Mouse (Mus musculus): ENCODE measurements at regions not wholly inside any gene's neighbourhood (a gene's known extent, or its start where the extent isn't known, plus 50 kb on each side); places are given as distances from the start of the nearest gene placed in this dataset.
A peak's percentile ranks its signal among the peaks of the same experiment; 100 is the strongest.

DNA sequence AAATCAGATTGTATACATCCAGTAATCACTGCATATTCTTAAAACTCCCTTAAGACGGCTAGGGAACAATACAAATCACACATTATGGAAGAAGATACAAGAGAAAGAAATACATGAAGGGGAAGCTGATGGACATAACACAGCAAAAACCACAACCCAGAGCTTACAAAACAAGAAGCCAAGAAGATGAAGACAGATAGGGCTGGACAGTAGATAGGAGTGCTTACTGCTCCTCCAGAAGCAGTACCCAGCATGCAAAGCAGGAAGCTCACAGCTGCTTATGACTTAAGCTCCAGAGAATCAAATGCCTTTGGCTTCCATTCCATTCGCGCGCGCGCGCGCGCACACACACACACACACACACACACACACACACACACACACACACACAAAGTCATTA, 131.0 kb upstream of the Slc7a11 start:
- H3K4me1 ChIP-seq (ENCODE audit: control insufficient read depth, insufficient read depth, low read length) = no peaks in the 10 kb centered on the region
- H3K27ac ChIP-seq (ENCODE audit: insufficient read depth, low read length) = no peak overlapping the region
- DNase-seq = no peak
- H3K27me3 ChIP-seq (ENCODE audit: control insufficient read depth, insufficient read depth, low read length) = no peaks in the 10 kb centered on the region
- TF ChIP-seq CTCF (IDR thresholded peaks at IDR 0.05; ENCODE audit: borderline replicate concordance, insufficient read depth, low read depth, low read length) (no peak), POLR2A (IDR thresholded peaks at IDR 0.05; ENCODE audit: borderline replicate concordance, insufficient read depth, low read length) (no peak)
- H3K4me3 ChIP-seq (replicated peaks; ENCODE audit: insufficient read depth, low read depth, low read length) = no peak overlapping the region
- WGBS = 99% methylated on average over 9 of the region's 9 CpGs

DNA sequence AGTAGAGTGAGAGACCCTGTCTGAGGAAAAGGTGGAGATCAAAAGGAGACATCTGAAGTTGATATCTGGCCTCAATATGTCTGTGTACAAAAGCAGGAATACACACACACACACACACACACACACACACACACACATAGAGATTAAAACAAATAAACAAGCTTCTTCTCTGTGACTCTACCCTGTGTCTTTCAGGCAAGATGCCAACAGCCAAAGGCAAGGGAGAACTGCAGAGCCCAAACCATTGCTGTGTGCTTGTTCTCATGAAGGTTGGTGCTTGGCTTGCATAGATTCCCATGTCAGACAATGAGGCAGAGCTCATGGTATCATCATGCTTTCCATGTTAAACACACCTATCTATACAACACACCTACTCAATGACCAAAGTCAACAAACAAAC, 126.6 kb upstream of the Slc7a11 start:
- no peak for DNase-seq
- Histone ChIP-seq H3K27ac (ENCODE audit: insufficient read depth, low read length) (no peak overlapping the region), H3K27me3 (ENCODE audit: control insufficient read depth, insufficient read depth, low read length) (no peaks in the 10 kb centered on the region), H3K4me3 (replicated peaks; ENCODE audit: insufficient read depth, low read depth, low read length) (no peak overlapping the region), H3K4me1 (ENCODE audit: control insufficient read depth, insufficient read depth, low read length) (no peaks in the 10 kb centered on the region)
- no peak for TF ChIP-seq CTCF (IDR thresholded peaks at IDR 0.05; ENCODE audit: borderline replicate concordance, insufficient read depth, low read depth, low read length)
- TF ChIP-seq POLR2A (IDR thresholded peaks at IDR 0.05; ENCODE audit: borderline replicate concordance, insufficient read depth, low read length) = no peak

DNA sequence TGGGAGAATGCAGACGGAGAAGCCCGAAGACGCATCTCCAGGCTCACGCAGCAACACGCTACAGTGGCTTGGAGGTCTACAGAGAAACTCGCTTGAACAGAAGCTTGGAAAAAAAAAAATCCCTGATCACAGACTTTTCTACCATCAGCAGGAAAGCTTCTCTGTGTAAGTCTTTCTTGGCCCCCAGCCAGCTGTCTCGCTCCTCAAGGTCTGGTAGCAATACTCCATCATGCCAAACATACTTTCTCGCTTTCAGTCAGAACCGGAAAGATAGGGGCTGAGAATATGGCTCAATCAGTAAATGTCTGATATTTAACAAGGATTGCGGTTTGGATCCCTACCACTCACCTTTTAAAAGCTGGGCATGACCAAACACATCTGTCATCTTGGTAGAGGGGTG, 126.2 kb upstream of the Slc7a11 start:
- H3K27me3 ChIP-seq (ENCODE audit: control insufficient read depth, insufficient read depth, low read length) = no peaks in the 10 kb centered on the region
- H3K27ac ChIP-seq (ENCODE audit: insufficient read depth, low read length) = no peak overlapping the region
- no peak overlapping the region for H3K4me3 ChIP-seq (replicated peaks; ENCODE audit: insufficient read depth, low read depth, low read length)
- DNase-seq = peak in 1 of 2 experiments; percentile 3
- WGBS = 78% methylated on average over 10 of the region's 10 CpGs
- H3K4me1 ChIP-seq (ENCODE audit: control insufficient read depth, insufficient read depth, low read length) = no peaks in the 10 kb centered on the region
- TF ChIP-seq CTCF (IDR thresholded peaks at IDR 0.05; ENCODE audit: borderline replicate concordance, insufficient read depth, low read depth, low read length) = no peak
- TF ChIP-seq POLR2A (IDR thresholded peaks at IDR 0.05; ENCODE audit: borderline replicate concordance, insufficient read depth, low read length) = no peak

DNA sequence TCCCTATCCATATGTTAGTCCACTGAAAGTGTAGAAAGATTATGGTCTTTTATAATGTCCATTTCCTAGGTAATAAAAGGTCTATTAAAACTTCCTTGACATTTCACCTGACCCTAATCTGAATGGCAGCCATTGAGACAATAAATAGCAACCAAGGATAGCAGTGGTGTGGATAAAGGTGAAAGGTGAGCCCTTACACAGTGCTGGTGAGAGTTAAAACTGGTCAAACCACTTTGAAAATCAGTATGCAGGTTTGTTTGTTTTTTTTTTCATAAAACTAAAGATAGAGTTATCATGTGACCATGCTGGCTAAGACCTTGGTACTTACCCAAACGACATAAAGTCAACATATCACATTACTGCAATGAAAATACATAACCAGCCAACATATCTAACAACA, 110.7 kb upstream of the Slc7a11 start:
- TF ChIP-seq CTCF (IDR thresholded peaks at IDR 0.05; ENCODE audit: borderline replicate concordance, insufficient read depth, low read depth, low read length) (no peak), POLR2A (IDR thresholded peaks at IDR 0.05; ENCODE audit: borderline replicate concordance, insufficient read depth, low read length) (no peak)
- Histone ChIP-seq H3K27ac (ENCODE audit: insufficient read depth, low read length) (no peak overlapping the region), H3K27me3 (ENCODE audit: control insufficient read depth, insufficient read depth, low read length) (no peaks in the 10 kb centered on the region), H3K4me1 (ENCODE audit: control insufficient read depth, insufficient read depth, low read length) (no peaks in the 10 kb centered on the region), H3K4me3 (replicated peaks; ENCODE audit: insufficient read depth, low read depth, low read length) (no peak overlapping the region)
- WGBS = 60% methylated on average over 1 of the region's 1 CpGs
- DNase-seq = no peak

DNA sequence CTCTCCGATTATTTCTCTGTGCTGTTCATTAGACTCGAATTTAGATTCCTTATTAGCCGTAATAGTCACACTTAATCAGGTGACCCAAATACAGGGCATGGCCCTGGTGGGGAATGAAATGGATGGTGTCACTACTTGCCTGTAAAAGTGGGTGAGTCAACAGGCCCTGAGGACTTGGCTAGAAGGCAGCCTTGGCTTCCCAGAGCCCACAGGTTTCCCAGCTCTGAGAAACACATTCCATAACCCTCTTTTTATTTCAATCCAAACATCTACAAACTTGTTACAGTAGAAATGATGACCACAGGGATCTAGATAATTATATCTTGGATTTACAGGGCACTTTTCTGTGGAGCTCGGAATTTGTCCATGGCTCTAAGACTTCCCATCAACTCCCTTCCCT, 105.2 kb upstream of the Slc7a11 start:
- 92% methylated on average over 4 of the region's 4 CpGs for WGBS
- no peak for DNase-seq
- no peak for TF ChIP-seq POLR2A (IDR thresholded peaks at IDR 0.05; ENCODE audit: borderline replicate concordance, insufficient read depth, low read length)
- Histone ChIP-seq H3K4me3 (replicated peaks; ENCODE audit: insufficient read depth, low read depth, low read length) (no peak overlapping the region), H3K27me3 (ENCODE audit: control insufficient read depth, insufficient read depth, low read length) (no peaks in the 10 kb centered on the region), H3K27ac (ENCODE audit: insufficient read depth, low read length) (no peak overlapping the region), H3K4me1 (ENCODE audit: control insufficient read depth, insufficient read depth, low read length) (no peaks in the 10 kb centered on the region)

DNA sequence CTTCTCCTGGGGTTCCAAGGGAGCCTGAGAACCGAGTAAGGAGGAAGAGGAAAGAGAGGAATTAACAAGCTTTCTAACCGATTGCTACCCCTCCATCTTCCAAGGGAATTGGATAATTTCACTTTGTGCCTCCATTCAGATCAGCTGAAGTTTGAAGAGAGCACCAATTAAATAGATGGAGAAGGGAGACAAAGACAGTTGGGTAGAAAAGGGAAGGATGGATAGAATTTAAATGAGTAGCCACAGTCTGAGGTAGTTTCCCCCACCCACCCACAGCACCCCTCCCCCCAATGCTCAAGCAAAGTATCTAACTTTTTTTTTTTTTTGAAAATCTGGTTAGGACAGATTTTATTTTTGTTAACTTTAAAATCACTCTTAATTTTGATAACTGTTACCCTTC, 87.2 kb upstream of the Slc7a11 start:
- TF ChIP-seq CTCF (IDR thresholded peaks at IDR 0.05; ENCODE audit: borderline replicate concordance, insufficient read depth, low read depth, low read length) (no peak), POLR2A (IDR thresholded peaks at IDR 0.05; ENCODE audit: borderline replicate concordance, insufficient read depth, low read length) (no peak)
- no peak for DNase-seq
- Histone ChIP-seq H3K4me3 (replicated peaks; ENCODE audit: insufficient read depth, low read depth, low read length) (no peak overlapping the region), H3K27me3 (ENCODE audit: control insufficient read depth, insufficient read depth, low read length) (no peaks in the 10 kb centered on the region), H3K27ac (ENCODE audit: insufficient read depth, low read length) (no peak overlapping the region), H3K4me1 (ENCODE audit: control insufficient read depth, insufficient read depth, low read length) (no peaks in the 10 kb centered on the region)
- 32% methylated on average over 2 of the region's 2 CpGs for WGBS

DNA sequence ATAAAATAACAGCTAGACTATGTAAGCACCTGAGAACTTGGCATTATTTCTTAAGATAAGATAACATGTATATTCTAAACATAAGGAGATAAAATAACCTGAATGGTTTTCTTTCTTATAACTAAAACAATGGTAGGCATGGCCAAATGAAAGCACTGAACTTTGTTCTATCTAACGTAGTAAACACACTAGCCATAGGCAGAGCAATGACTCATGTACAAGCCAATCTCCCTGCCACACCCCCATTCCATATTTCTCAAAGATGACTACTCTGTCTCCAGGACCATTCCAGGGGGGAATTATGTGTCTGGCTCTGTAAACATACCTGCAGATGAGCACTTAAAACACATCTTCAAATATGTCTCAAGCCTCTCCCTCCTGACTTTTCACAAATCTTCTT, 80.6 kb upstream of the Slc7a11 start:
- Histone ChIP-seq H3K4me3 (replicated peaks; ENCODE audit: insufficient read depth, low read depth, low read length) (no peak overlapping the region), H3K27me3 (ENCODE audit: control insufficient read depth, insufficient read depth, low read length) (no peaks in the 10 kb centered on the region), H3K4me1 (ENCODE audit: control insufficient read depth, insufficient read depth, low read length) (no peaks in the 10 kb centered on the region), H3K27ac (ENCODE audit: insufficient read depth, low read length) (no peak overlapping the region)
- TF ChIP-seq POLR2A (IDR thresholded peaks at IDR 0.05; ENCODE audit: borderline replicate concordance, insufficient read depth, low read length) (no peak), CTCF (IDR thresholded peaks at IDR 0.05; ENCODE audit: borderline replicate concordance, insufficient read depth, low read depth, low read length) (no peak)
- no peak for DNase-seq
- 89% methylated on average over 1 of the region's 1 CpGs for WGBS

DNA sequence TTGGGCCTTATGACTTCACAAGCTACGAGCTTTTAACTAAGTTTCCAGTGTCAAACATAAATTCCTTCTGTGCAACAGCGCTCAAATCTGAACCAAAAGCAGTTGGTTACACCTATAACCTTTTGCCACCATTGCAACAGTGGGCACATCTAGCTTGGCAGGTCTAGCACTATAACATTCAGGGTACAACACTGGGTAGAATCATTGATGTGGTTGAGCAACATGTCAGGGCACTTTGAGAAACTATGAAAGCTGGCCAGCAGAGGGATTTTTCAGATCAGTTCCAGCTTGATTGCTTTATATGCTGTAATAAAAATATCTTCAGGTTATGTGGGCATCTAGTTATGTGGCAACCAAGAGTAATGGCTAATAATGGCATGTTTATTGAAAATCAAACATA, 63.8 kb upstream of the Slc7a11 start:
- no peak for TF ChIP-seq POLR2A (IDR thresholded peaks at IDR 0.05; ENCODE audit: borderline replicate concordance, insufficient read depth, low read length)
- no peak for TF ChIP-seq CTCF (IDR thresholded peaks at IDR 0.05; ENCODE audit: borderline replicate concordance, insufficient read depth, low read depth, low read length)
- no peak overlapping the region for H3K27ac ChIP-seq (ENCODE audit: insufficient read depth, low read length)
- H3K27me3 ChIP-seq (ENCODE audit: control insufficient read depth, insufficient read depth, low read length) = no peaks in the 10 kb centered on the region
- DNase-seq = no peak
- WGBS = 91% methylated on average over 2 of the region's 2 CpGs
- no peak overlapping the region for H3K4me3 ChIP-seq (replicated peaks; ENCODE audit: insufficient read depth, low read depth, low read length)
- no peaks in the 10 kb centered on the region for H3K4me1 ChIP-seq (ENCODE audit: control insufficient read depth, insufficient read depth, low read length)
